Mouse (Mus musculus) kidney, embryonic 14.5 days (tissue): Measurements from ENCODE around the gene Tigar. TPM values are rescaled to one million over a fixed set of nuclear protein-coding genes. Genes with fewer than 3 reads are reported as not detected.

ENCODE experiments used
- ATAC-seq: fragments of 200-750 bp; cut with Nextera tagmentation; 2 replicates; pipeline ENCODE4 v1.8.0; 2017; ENCODE audit warnings: moderate number of reproducible peaks, mild to moderate bottlenecking, moderate TSS enrichment, moderate library complexity; ENCODE audit not compliant: low FRiP score, low TSS enrichment
- H3K27ac ChIP-seq: fragments of 300-500 bp; sonication (generic); 2 replicates; pipeline ENCODE4 v1.5.1; 2014; ENCODE audit warnings: low read depth, mild to moderate bottlenecking, low read length, moderate library complexity, mixed read lengths
- H3K27me3 ChIP-seq: fragments of 300-500 bp; sonication (generic); 2 replicates; pipeline ENCODE4 v1.6.1; 2014; ENCODE audit warnings: mild to moderate bottlenecking, low read length; ENCODE audit not compliant: control insufficient read depth, insufficient read depth
- H3K36me3 ChIP-seq: fragments of 300-500 bp; sonication (generic); 2 replicates; pipeline ENCODE4 v1.6.1; 2014; ENCODE audit warnings: low read length, mixed read lengths; ENCODE audit not compliant: control insufficient read depth, insufficient read depth
- H3K4me1 ChIP-seq: fragments of 300-500 bp; sonication (generic); 2 replicates; pipeline ENCODE4 v1.6.1; 2014; ENCODE audit warnings: low read length, mixed read lengths; ENCODE audit not compliant: control insufficient read depth, insufficient read depth
- H3K4me2 ChIP-seq: fragments of 300-500 bp; sonication (generic); replicated peaks from 2 replicates; pipeline ENCODE4 v1.6.1; 2014; ENCODE audit warnings: low read depth, mild to moderate bottlenecking, low read length
- H3K4me3 ChIP-seq: fragments of 300-500 bp; sonication (generic); 2 replicates; pipeline ENCODE4 v1.5.1; 2014; ENCODE audit warnings: mild to moderate bottlenecking, low read length
- H3K9ac ChIP-seq: fragments of 300-500 bp; sonication (generic); 2 replicates; pipeline ENCODE4 v1.6.1; 2014; ENCODE audit warnings: low read depth, mild to moderate bottlenecking, low read length, moderate library complexity
- H3K9me3 ChIP-seq: fragments of 300-500 bp; sonication (generic); 2 replicates; pipeline ENCODE4 v1.6.1; 2016; ENCODE audit warnings: low read length; ENCODE audit not compliant: control insufficient read depth
- whole genome bisulfite sequencing: fragments of 180-500 bp; shearing (Covaris S2); extraction: QIAGEN DNeasy Blood & Tissue Kit; methylation state at CpG from one replicate; pipeline ENCODE4 v1.1.7; 2014; 5-methylcytosine and 5-hydroxymethylcytosine counted together
- polyA plus RNA-seq: library from polyadenylated mRNA; unstranded; fragments of >200 nt; fragmentation: Nextera tagmentation; extraction: Ambion mirVana; gene quantifications from 2 replicates; pipeline ENCODE4 v1.2.1, GENCODE M21; 2014

Tigar gene
- polyA plus RNA-seq, 1 experiment from 2014 or later, result 1.2 TPM

- H3K9me3 ChIP-seq, result no peaks in the 10 kb centered on the region
- H3K9ac ChIP-seq, result no peak overlapping the region
- H3K27me3 ChIP-seq, result no peaks in the 10 kb centered on the region
- H3K4me2 ChIP-seq, result no peak overlapping the region
- 73% methylated on average over 6 of the region's 6 CpGs for WGBS
- H3K4me3 ChIP-seq, result no peak overlapping the region
- no peak overlapping the region for H3K27ac ChIP-seq
- no peaks in the 10 kb centered on the region for H3K4me1 ChIP-seq
- ATAC-seq, result no peak
- H3K36me3 ChIP-seq, result 0 out of 2 replicates have a peak, but pooled peaks cover 6% of the 10 kb centered on the region
Observed at GRCm38 (mm10) chr6:127105107-127105506, 4.2 kb downstream of the Tigar start.

GRCm38 (mm10) chr6:127104396-127105029 lies 4.8 kb downstream of the Tigar start:
- ATAC-seq, result no peak
- Histone ChIP-seq H3K9me3 (no peaks in the 10 kb centered on the region), H3K27me3 (no peaks in the 10 kb centered on the region), H3K4me3 (no peak overlapping the region), H3K4me2 (no peak overlapping the region), H3K36me3 (0 out of 2 replicates have a peak, but pooled peaks cover 6% of the 10 kb centered on the region), H3K9ac (no peak overlapping the region), H3K27ac (no peak overlapping the region), H3K4me1 (no peaks in the 10 kb centered on the region)
- WGBS, result 79% methylated on average over 7 of the region's 7 CpGs

- Histone ChIP-seq H3K4me1 (no peaks in the 10 kb centered on the region), H3K4me2 (no peak overlapping the region), H3K27ac (no peak overlapping the region), H3K36me3 (0 out of 2 replicates have a peak, but pooled peaks cover 6% of the 10 kb centered on the region), H3K27me3 (no peaks in the 10 kb centered on the region), H3K4me3 (no peak overlapping the region), H3K9me3 (no peaks in the 10 kb centered on the region), H3K9ac (no peak overlapping the region)
- 95% methylated on average over 6 of the region's 6 CpGs for WGBS
- ATAC-seq, result no peak
Observed at GRCm38 (mm10) chr6:127103506-127104275, 5.7 kb downstream of the Tigar start.

GRCm38 (mm10) chr6:127094565-127094964 lies 14.8 kb downstream of the Tigar start:
- Histone ChIP-seq H3K27ac (no peak overlapping the region), H3K4me2 (no peak overlapping the region), H3K4me1 (no peaks in the 10 kb centered on the region), H3K36me3 (peaks cover 6% of the 10 kb centered on the region; the same call in 1 of the 2 replicates), H3K9me3 (no peaks in the 10 kb centered on the region), H3K4me3 (no peak overlapping the region), H3K27me3 (no peaks in the 10 kb centered on the region), H3K9ac (no peak overlapping the region)
- ATAC-seq, result no peak
- WGBS, result 70% methylated on average over 7 of the region's 7 CpGs

- Histone ChIP-seq H3K9me3 (no peaks in the 10 kb centered on the region), H3K36me3 (peaks cover 12% of the 10 kb centered on the region; the same call in 1 of the 2 replicates), H3K4me2 (no peak overlapping the region), H3K4me3 (no peak overlapping the region), H3K27me3 (peaks cover 9% of the 10 kb centered on the region; the same call in 1 of the 2 replicates), H3K9ac (no peak overlapping the region), H3K27ac (no peak overlapping the region), H3K4me1 (no peaks in the 10 kb centered on the region)
- no peak for ATAC-seq
- 68% methylated on average over 4 of the region's 4 CpGs for WGBS
Observed at GRCm38 (mm10) chr6:127086739-127087138, 22.6 kb downstream of the Tigar start.

GRCm38 (mm10) chr6:127081820-127082219 lies 27.5 kb downstream of the Tigar start:
- Histone ChIP-seq H3K27ac (no peak overlapping the region), H3K9me3 (no peaks in the 10 kb centered on the region), H3K27me3 (peaks cover 23% of the 10 kb centered on the region), H3K9ac (no peak overlapping the region), H3K4me2 (no peak overlapping the region), H3K36me3 (no peaks in the 10 kb centered on the region), H3K4me3 (no peak overlapping the region), H3K4me1 (no peaks in the 10 kb centered on the region)
- WGBS, result 77% methylated on average over 6 of the region's 6 CpGs
- ATAC-seq, result no peak

- ATAC-seq, result peak; percentile 86
- Histone ChIP-seq H3K9me3 (no peaks in the 10 kb centered on the region), H3K27ac (no peak overlapping the region), H3K4me2 (peak overlapping the region; percentile 99), H3K4me1 (no peaks in the 10 kb centered on the region), H3K4me3 (peak overlapping the region; percentile 60), H3K9ac (peak overlapping the region; percentile 65), H3K36me3 (no peaks in the 10 kb centered on the region), H3K27me3 (peaks cover 23% of the 10 kb centered on the region)
- 1% methylated on average over 58 of the region's 59 CpGs for WGBS
Observed at GRCm38 (mm10) chr6:127079867-127080731, 29.3 kb downstream of the Tigar start.

- peak; percentile 95 for ATAC-seq
- no peak within 1 kb of the TSS for H3K4me3 ChIP-seq
- H3K4me1 ChIP-seq, result no peaks in the 10 kb centered on the region; the same call in 1 of the 2 replicates
- no peaks in the 10 kb centered on the region for H3K9me3 ChIP-seq
- WGBS, result 7% methylated on average over 5 of the region's 5 CpGs
- no peak within 1 kb of the TSS for H3K27ac ChIP-seq
- no peak within 1 kb of the TSS for H3K9ac ChIP-seq
- 0 out of 2 replicates have a peak within 1 kb of the TSS, but pooled peaks have one; percentile 5 for H3K4me2 ChIP-seq
- no peaks in the 10 kb centered on the region for H3K27me3 ChIP-seq
- no peaks in the 10 kb centered on the region for H3K36me3 ChIP-seq
Observed at GRCm38 (mm10) chr6:127072817-127073216, 36.5 kb downstream of the Tigar start, which contains the start of gene Fgf23. Gene Fgf23 (plus strand): TSS chr6:127072902.
